Mouse (Mus musculus) kidney, postnatal 4 days (tissue): ENCODE measurements around the gene Myo15.
"Not testable (repeated sequence)": the region's sequence is repeated elsewhere in the genome, so short reads cannot be mapped to it uniquely, and the experiment has no call there.

Experiments used
- DNase-seq, 2 experiments: peaks; one replicate each; pipeline ENCODE4 v3.0.0; 2021; ENCODE audit warnings: mixed read lengths in 2 of 2

The Myo15 gene

DNA sequence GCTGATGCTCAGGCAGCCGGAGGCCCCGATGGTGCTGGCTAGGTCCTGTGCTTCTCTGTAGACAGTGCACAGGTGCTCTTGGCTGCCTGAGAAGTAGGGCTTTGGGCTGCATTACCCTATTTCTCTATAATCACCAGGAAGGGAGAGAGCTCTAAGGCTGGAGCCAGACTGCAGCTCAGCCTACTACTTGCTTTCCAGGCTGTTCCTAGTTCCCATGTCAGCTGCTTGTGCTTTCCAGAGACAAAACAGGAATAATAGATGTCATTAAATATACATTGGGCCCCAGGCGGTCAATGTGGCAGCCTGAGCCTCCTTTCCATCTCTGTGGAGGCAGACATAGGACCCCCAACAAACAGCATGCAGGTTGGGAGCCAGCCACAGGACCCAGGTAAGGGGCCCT is at the start of gene Myo15:
Gene Myo15 (plus strand): TSS at position 301 of the 400 bp plus-strand sequence.
- no peak for DNase-seq

DNA sequence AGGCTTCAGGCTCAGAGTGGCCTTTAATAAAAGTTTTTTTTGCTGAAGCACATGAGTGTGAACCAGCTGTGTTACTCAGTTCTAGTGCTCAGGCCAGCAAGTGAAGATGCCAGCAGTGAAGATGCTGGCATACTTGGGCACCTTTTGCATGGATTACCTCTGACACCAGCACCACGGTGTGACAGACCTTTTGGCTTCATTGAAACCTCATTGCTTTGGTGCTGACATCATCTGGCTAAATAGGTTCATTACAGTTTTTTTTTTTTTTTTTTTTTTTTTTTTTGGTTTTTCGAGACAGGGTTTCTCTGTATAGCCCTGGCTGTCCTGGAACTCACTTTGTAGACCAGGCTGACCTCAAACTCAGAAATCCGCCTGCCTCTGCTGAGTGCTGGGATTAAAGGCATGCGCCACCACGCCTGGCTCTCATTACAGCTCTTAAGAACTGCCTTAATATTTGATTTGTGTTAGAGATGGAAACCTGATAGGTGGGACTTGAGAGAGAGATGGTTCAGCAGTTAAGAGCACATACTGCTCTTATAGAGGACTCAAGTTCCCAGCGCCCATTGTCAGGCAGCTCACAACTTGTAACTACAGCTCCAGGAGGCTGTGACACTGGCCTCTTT is 47.0 kb upstream of the Myo15 start:
- no peak for DNase-seq

DNA sequence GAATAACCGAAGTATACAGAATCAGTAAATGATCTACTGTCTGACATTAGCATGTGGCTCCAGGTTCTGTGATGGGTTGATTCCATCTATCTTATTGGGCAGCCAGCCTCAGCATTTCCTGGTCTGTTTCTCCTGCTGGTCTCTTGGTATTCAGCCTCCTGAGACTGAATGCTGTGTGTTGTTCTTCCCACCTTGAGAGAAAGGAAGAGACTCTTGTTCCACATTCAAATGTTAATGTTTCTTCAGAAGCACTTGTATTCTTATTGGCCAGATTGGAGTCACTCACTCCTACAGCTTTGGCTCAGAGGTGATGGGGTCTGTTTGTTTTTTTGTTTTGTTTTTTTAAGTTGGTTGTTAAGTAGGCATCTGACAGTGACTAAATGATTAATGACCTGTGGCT is 46.1 kb upstream of the Myo15 start:
- DNase-seq, result no peak

DNA sequence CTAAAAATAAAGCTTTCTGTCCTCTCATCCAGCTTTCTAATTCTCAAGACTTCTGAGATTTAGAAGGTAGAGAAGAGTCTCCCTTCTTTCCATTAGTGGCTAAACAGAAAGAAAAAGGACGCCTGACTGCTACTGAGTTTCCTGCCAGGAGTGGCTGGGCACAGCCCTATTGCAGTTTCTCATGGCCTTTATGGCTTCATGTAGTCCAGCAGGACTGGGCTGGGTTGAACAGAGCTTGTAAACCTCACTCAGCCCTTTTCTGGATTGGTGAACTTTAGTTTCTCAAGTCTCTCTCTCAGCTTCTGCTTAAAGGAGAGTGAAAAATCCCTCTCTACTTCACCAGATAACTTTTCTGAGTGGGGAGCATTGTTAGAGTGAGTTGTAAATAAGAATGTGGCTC is 42.7 kb upstream of the Myo15 start:
- DNase-seq, result no peak

DNA sequence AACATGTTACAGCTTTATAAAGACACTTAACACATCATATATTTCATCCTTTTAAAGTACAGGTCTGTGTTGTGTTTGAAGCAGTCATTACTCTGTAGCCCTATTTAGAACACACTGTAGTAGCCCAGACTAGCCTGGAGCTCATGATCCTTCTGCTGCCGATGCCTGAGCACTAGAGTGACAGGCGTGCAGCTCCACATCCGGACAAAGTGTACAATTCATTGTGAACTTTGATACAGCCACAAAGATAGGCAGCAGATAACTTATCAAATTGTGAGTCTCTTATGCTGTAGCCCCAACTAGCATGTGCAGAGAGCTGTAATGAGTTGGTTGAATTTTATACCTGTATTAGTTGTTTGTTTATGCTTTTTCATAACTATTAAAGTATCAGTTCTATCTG is 41.5 kb upstream of the Myo15 start:
- no peak for DNase-seq

DNA sequence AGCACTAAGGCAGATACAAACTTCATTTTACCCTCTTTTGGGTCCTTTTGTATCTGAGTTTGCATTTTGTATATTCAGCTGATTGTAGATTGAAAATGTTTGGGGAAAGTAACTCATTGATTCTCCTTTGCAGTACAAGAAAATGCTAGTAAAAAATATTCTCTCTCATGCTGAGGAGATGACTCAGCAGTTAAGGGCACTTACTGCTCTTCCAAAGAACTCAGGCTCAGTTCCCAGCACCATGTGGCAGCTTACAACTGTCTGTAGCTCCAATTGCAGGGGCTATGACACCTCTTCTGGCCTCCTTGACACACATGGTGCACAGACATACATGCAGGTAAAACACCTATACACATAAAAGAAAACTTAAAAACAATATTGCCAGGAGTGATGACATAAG is 35.6 kb upstream of the Myo15 start:
- no peak for DNase-seq

DNA sequence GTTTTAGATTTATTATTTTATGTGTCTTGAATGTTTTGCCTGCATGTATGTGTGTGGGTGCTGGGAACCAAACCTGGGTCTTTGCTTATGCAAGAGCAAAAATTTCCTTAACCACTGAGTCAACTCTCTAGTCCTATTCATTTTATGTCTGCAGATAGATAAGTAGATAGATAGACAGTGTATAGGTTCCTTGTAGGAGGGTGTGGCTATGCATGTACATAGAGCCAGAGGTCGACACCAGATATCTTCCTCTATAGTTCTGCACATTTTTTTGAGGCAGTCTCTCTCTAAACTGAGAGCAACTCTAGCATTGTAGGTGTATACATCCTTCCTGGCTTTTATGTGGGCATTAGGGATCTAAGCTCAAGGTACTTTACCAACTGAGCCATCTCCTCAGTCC is 34.0 kb upstream of the Myo15 start:
- DNase-seq, result no peak

DNA sequence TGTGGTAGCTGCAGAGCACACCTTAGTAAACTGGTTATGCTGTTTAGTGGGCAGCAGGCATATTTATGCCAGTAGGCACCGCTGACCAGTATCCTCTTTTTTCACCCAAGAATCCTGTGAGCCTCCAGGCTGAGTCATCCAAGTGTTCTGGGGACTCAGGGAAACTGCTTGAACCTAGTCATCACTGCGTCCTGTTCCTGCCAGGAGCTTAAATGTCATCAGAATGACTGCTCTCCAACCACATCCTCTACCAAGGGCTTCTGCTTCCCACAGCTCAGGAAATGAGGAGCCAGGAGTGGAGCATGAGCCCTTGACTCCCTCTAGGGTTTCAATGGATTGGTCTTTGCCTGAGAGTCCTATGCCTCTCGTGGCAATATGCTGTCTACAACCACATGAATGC is 32.5 kb upstream of the Myo15 start:
- no peak for DNase-seq

DNA sequence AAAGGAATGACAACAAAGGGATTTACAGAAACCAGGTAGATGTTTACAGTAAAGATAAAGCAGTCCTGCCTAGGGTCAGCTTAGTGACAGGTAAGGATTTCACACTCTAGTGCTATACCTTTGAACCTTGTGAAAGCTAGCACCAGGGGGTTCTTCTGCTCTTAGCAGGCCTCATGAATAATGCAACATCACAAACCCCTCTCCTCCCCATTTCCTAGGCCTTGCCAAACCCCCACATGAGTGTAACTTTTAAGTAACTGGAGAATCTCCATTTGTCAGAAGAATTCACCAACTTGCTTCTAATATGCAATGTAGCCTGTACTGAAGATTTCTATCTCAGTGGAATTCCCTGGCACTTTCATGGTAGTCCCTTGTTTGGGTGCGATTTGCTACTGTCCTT is 29.5 kb upstream of the Myo15 start:
- not testable (repeated sequence) for DNase-seq

DNA sequence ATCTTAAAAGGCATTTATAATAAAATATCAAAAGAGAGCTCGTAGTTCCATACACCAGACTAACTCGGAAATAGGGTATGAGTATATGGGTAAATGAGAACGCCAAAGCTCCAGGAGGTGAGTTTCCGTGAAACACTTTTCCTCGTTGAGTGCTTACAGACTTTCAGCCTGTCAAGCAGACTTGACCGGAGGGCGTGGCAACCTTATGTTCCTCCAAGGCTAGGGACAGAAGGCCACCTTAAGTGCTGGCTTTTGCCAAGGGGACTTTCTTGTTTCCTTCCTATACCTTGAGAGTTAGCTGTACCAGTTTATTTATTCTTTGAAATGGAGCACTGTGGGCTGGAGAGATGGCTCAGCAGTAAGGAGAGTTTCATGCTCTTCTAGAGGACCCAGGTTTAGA is 29.0 kb upstream of the Myo15 start:
- DNase-seq, result peak in 1 of 2 experiments; percentile 8

DNA sequence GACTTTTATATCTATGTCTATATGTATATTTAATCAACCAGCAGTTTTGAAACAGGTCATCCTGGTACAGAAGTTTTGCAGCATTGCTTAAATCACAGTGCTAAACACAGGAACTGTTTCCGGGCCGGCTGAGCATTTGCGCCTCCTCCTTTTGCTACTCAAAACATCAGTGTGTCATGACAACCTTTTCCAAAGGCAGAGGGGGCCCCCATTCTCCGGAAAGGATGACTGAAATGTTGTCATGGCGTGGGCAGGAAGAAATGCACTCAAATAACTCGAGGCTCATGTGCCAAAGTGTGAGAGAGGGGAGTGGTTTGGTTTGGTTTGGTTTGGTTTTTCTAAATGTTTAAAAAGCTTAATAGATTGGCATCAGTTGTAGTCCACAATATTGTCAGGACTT is 26.2 kb upstream of the Myo15 start:
- no peak for DNase-seq

DNA sequence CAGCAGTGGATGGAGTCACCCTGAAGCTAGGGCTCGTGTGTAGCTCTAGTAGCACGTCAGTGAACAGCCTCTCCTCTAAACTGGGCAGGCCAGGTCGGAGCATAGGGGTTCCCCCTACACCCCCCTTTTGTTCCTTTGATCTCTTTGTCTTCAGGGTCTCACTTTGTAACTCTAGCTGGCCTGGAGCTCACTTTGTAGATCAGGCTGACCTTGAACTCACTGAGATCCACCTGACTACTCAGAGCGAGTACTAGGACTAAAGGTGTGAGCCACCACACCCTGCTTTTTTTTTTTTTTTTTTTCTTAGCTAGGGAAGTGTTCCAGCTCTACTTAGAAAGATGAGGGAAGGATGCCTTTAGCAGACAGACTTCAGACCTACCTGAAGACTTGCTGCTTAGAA is 25.1 kb upstream of the Myo15 start:
- DNase-seq, result no peak

DNA sequence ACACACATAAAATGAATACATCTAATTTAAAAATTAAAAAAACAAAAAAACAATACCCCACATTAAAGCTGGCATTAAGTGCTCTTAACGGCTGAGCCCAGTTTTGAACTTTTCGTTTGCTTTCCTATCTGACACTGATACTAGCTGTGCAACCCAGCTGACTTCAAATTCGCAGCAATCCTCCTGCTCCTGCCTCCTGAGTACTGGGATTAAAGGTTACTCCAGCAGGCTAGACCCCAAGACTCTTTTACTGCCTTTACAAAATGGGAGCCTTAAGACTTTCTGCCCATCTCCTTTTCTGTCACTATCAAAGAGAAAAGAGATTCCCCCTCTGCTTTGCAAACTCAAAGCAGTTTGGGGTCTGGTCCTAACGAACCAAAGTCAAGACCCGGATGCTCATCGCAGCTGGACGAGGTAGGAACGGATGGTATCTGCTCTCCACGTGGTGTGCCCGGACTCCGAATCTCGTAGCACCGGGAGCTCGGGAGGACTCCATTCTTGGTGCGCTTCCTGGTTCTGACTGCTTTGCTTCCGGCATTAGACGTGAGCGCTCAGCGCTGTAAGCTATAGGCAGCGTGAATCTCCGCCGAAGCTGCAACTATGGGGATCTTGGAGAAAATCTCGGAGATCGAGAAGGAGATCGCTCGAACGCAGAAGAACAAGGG is 14.9 kb upstream of the Myo15 start, which contains the start of gene Drg2:
Gene Drg2 (plus strand): TSS at position 512 of the 665 bp plus-strand sequence.
- DNase-seq, result peak; percentile 93 to 94

DNA sequence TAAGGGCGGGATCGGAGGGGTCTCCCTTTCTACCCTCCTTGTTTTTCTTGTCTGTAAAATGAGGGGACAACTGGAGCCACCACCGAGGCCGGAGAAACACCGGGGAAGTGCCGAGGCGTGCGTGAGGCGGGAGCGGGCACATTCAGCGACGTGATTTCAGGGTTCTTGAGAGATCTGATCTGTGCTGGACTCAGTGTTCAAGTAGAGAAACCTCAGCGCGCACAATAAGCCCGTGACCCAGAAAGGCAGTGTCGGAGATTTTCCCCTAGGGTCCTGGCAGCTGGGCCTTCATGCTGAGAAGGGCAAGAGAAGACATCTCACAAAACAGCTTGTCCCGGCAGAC is 14.4 kb upstream of the Myo15 start:
- no peak for DNase-seq

DNA sequence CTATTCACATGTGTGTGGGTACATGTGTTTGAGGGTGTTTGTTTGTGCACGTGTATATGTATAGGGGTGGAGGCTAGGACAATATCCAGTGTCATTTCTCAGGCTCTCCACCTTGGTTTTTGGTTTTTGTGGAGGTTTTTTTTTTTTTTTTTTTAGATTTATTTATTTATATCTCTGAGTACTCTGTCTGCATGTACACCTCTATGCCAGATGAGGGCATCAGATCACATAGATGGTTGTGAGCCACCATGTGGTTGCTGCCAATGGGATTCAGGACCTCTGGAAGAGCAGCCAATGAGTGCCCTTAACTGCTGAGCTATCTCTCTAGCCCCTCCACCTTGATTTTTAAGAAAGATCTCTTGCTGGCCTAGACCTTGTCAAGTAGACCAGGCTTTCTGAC is 11.2 kb upstream of the Myo15 start:
- DNase-seq, result no peak

DNA sequence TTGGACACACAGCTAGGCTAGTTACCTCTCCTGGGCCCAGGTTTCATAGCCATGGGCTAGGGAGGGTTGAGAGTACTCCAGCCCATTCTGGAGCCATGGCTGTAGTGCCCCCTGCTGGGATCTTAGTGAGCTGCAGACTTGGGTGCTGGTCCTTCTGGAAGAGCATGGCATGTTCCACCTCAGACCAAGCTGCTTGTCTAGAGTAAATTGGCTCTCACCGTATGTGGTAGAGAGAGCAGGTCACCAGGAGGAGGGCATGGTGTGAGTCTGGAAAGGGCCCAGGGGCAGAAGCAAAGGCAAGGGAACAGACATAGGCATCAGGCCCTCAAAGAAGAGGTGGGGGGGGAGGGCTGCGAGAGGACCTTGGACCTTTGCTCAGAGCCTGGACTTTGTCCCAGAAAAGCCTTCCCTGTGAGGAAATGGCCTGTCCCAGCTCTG is 3.2 kb upstream of the Myo15 start:
- DNase-seq, result peak; percentile 61 to 70

DNA sequence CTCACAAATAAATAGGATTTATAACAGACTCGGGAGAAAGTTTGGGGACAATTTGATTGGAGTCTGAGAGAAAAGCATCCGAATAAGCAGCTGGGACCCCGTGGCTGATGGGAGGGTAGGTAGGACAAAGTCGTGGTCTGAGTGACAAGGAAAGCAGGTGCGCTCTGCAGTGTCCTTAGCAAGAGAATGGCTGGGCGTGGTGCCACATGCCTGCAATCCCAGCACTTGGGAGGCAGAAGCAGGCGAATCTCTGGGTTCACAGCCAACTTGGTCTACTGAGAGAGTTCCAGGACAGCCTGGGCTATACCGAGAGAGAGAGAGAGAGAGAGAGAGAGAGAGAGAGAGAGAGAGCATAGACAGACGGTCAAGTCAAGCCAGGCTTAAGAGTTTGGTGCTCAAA is 1.6 kb downstream of the Myo15 start:
- no peak for DNase-seq

DNA sequence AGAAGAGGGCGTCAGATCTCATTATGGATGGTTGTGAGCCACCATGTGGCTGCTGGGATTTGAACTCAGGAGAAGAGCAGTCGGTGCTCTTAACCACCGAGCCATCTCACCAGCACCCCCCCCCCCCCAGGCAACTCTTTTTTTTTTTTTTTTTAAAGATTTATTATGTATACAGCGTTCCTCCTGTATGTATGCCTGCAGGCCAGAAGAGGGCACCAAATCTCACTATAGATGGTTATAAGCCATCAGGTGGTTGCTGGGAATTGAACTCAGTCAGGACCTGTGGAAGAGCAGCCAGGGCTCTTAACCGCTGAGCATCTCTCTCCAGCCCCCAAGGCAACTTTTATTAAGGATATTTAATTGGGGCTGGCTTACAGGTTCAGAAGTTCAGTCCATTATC is 5.4 kb downstream of the Myo15 start:
- no peak for DNase-seq

DNA sequence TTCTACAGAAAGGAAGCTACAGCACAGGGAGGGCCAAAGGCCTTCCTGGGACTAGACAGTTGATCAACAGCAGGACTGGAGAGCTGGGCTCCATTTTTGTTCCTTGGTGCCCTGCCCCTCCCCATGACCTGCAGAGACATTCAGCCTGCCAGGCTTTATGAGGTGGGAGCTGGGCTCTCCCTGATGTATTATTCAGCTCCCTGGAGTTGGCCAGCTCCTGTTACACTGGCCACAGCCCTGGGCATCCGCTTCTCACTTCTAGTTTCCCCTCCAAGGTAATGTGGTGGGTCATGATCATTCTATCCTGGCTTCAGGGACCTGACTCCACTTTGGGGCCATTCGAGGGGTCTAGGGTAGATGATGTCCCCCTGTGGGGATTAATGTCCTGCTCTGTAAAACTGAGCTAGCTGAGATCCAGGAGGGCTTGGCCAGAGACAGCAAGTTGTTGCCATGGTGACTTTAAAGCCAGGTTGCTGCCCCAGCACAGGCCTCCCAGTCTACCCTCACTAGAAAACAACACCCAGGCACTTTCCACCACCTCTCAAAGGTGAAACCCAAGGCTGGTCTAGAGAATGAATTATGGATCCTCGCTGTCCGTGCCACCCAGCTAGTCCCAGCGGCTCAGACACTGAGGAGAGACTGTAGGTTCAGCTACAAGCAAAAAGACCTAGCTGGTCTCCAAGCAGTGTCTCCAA is 6.7 kb downstream of the Myo15 start:
- DNase-seq, result no peak

DNA sequence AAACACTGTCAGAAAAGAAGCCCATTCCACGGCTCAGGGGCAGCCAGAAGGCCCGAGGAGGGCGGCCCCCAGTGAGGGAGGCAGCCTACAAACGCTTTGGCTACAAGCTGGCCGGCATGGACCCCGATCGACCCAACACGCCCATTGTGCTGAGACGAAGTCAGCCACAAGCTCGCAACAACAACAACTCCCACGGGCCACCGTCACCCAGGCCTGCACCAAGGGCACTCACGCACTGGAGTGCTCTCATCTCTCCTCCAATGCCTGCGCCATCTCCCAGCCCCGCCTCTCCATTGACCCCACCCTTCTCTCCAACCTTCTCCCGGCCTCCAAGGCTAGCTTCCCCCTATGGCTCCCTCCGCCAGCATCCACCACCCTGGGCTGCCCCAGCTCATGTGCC is 9.0 kb downstream of the Myo15 start:
- DNase-seq, result peak; percentile 39 to 54

DNA sequence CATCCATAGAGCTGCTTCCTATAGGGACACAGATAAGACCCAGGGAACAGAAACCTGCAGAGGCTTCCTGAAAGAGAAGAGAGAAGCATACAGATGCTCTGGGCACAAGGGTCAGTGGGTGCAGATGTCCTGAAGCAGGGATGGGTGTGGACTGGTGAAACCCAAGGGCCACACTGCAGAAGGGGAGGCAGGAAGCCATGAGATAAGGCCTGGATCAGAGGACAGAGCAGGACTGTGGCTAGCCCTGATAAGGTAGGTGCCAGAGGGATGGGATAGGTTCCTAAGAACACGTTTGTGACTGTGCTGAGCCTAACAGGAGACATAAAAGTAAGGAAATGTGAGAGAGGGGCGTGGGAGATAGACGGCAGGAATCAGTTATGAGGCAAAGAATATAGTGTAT is 17.1 kb downstream of the Myo15 start:
- no peak for DNase-seq

DNA sequence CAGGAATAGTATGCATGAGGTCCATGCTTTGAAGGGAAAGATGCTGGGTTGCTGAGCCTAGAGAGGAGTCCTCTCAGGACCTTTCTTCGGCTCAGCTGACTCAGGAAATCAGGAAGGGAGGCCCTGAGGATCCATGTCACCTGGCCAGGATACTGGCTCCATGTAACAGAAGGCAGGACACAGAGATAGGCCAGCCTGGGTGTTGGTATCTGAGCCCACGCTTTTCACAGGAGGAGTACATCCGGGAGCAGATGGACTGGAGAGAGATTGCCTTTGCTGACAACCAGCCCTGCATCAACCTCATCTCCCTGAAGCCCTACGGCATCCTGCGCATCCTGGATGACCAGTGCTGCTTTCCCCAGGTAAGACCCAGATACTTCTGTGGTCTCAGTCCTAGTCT is 23.6 kb downstream of the Myo15 start:
- no peak for DNase-seq

DNA sequence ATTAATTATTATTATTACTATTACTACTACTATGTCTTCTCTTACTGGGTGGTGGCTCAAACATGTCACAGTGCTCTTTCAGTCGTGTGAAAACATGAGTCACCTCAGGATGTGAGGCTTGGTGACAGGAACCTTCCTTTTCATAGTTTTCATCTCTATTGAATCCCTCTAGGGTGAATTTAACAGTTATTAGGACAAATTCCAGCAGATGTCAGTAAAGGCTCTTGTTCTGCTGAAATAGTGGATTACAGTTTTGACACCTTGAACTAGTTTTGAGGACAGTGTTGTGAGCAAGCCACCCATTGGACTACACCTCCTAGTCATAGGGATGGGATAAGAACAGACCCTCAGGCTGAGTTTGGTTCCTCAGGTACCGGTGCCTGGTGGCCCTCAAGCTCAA is 26.6 kb downstream of the Myo15 start:
- no peak for DNase-seq

DNA sequence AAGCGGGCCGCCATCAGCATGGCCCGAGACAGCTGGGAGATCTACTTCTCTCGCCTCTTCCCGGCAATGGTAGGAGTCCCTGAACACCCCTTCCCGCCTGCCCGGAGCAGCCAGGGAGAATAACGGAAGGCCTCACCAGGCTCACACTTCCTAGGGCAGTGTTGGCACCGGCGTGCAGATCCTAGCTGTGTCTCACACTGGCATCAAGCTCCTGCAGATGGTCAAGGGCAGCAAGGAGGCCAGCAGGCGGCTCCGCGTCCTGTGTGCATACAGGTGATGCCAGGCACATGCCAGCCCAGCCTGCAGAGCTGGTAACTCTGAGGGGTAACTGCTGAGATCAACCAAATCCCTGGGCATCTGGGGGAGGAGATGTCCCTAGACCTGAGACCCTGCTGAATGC is 38.1 kb downstream of the Myo15 start:
- DNase-seq, result no peak
